In genomic region chr12:52198471-52198870, GRCm38 (mm10) we compare ENCODE assay signal across 15 mouse cellular contexts.
"Had no signal": no experiment of that assay in that cellular context is flagged by ENCODE, and none has a peak within 500 bp of the region (broad histone marks: within the 10 kb centered on the region; RNA-seq: fewer than 3 reads in every experiment).

No protein-coding gene starts in this region.

- H3K36me3 ChIP-seq: midbrain, embryonic 13.5 days; midbrain, embryonic 15.5 days; neural tube, embryonic 13.5 days; neural tube, embryonic 15.5 days; stomach, embryonic 15.5 days had no signal

- ATAC-seq: midbrain, embryonic 13.5 days; midbrain, embryonic 15.5 days had no signal

- H3K27ac ChIP-seq: midbrain, embryonic 13.5 days; midbrain, embryonic 15.5 days; neural tube, embryonic 13.5 days; neural tube, embryonic 15.5 days; stomach, embryonic 15.5 days; stomach, postnatal 0 days had no signal

- DNase-seq: lung, adult 18-20 months; lung, embryonic 14.5 days; lung, postnatal 10 days; lung, postnatal 4 days; right cerebral cortex, postnatal 14 days; thymus, adult 2 months; thymus, postnatal 25 days; thymus, postnatal 4 days had no signal

- H3K27me3 ChIP-seq: megakaryocyte, embryonic 14.5 days; midbrain, embryonic 13.5 days; midbrain, embryonic 15.5 days; neural tube, embryonic 13.5 days; neural tube, embryonic 15.5 days; stomach, embryonic 15.5 days had no signal

- H3K9ac ChIP-seq: lung, embryonic 14.5 days; midbrain, embryonic 13.5 days; midbrain, embryonic 15.5 days; neural tube, embryonic 13.5 days; neural tube, embryonic 15.5 days; stomach, embryonic 15.5 days had no signal

- H3K4me1 ChIP-seq: megakaryocyte, embryonic 14.5 days; midbrain, embryonic 13.5 days; neural tube, embryonic 13.5 days; neural tube, embryonic 15.5 days; stomach, embryonic 15.5 days had no signal

- H3K4me3 ChIP-seq: megakaryocyte, embryonic 14.5 days; midbrain, embryonic 13.5 days; midbrain, embryonic 15.5 days; neural tube, embryonic 13.5 days; neural tube, embryonic 15.5 days; stomach, embryonic 15.5 days had no signal
